Mouse (Mus musculus) heart, adult 2 months (tissue): ENCODE data around the gene Golga4. TPM values are rescaled to one million over a fixed set of nuclear protein-coding genes. Genes with fewer than 3 reads are reported as not detected.

Experiments
- DNase-seq, 2 experiments: peaks; one replicate each; pipeline ENCODE4 v3.0.0; 2021
- H3K27ac ChIP-seq: fragments of 200-600 bp; 2 replicates; pipeline ENCODE4 v1.8.1; 2022
- H3K27me3 ChIP-seq: fragments of 200-500 bp; 2 replicates; pipeline ENCODE4 v1.6.1; 2012; ENCODE audit warnings: mild to moderate bottlenecking, low read length, inconsistent platforms, mixed read lengths; ENCODE audit not compliant: control insufficient read depth, insufficient read depth
- H3K36me3 ChIP-seq: fragments of 200-500 bp; 2 replicates; pipeline ENCODE4 v1.6.1; 2012; ENCODE audit warnings: low read length, inconsistent platforms; ENCODE audit not compliant: control insufficient read depth, insufficient read depth
- H3K4me1 ChIP-seq: fragments of 200-500 bp; 2 replicates; pipeline ENCODE4 v1.6.1; 2011; ENCODE audit warnings: low read length; ENCODE audit not compliant: control insufficient read depth, insufficient read depth
- H3K4me3 ChIP-seq: fragments of 200-600 bp; 2 replicates; pipeline ENCODE4 v1.8.1; 2022
- H3K79me2 ChIP-seq: fragments of 200-500 bp; replicated peaks from 2 replicates; pipeline ENCODE4 v1.6.1; 2012; ENCODE audit warnings: mild to moderate bottlenecking, inconsistent platforms, low read length, moderate library complexity, mixed read lengths; ENCODE audit not compliant: control insufficient read depth, insufficient read depth
- H3K9ac ChIP-seq: fragments of 200-500 bp; 2 replicates; pipeline ENCODE4 v1.6.1; 2012; ENCODE audit warnings: low read depth, mild to moderate bottlenecking, control low read depth, inconsistent platforms, low read length, mixed read lengths
- CTCF ChIP-seq: fragments of 200-600 bp; IDR thresholded peaks from 2 replicates; pipeline ENCODE4 v1.8.1; 2022; ENCODE audit warnings: antibody characterized with exemption, mild to moderate bottlenecking, moderate library complexity
- EP300 ChIP-seq: fragments of 200-500 bp; IDR thresholded peaks from 2 replicates; pipeline ENCODE4 v1.6.1; 2011; ENCODE audit warnings: low read depth, low read length, control low read depth; ENCODE audit not compliant: insufficient read depth
- POLR2A ChIP-seq: fragments of 200-500 bp; IDR thresholded peaks from 2 replicates; pipeline ENCODE4 v1.6.1; 2011; ENCODE audit warnings: mild to moderate bottlenecking, low read depth, low read length, control low read depth; ENCODE audit not compliant: insufficient read depth
- WGBS: fragments of 180-500 bp; shearing (Covaris S2); methylation state at CpG from one replicate; pipeline ENCODE4 v1.1.7; 2018; 5-methylcytosine and 5-hydroxymethylcytosine counted together
- intact Hi-C: fragments of 180-260 bp; cut with DNase I; formaldehyde crosslinking; loops from one replicate; pipeline ENCODE4 v1.15.1; 2025
- polyA plus RNA-seq: library from polyadenylated mRNA; depleted of rRNA; stranded (reverse); fragments of >200 nt; gene quantifications from 2 replicates; pipeline ENCODE4 v1.2.3, GENCODE M21; 2012
- total RNA-seq, 2 experiments: library from RNA; stranded (reverse); gene quantifications; 2 replicates each; pipeline ENCODE4 v1.2.3; 2021

Gene Golga4
- total and polyA plus RNA-seq, 3 experiments, result 34.4 to 420 (median 350) TPM

DNA sequence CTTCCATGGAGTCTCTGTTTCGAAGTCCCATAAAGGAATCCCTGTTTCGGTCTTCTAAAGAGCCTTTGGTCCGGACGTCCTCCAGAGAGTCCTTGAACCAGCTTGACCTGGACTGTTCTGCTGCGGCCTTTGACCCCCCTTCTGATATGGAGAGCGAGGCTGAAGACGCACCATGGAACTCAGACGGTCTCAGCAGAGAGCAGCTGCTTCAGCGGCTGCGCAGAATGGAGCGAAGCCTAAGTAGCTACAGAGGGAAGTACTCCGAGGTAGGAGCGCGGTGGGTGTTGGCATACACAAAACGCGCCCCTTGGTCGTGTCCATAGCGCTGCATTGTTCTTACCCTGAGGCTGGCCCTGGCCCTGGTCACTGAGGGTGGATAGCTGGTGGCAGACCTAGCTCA, 21.0 kb downstream of the Golga4 start:
- Histone ChIP-seq H3K27ac (no peak overlapping the region), H3K79me2 (no peaks in the 10 kb centered on the region; the same call in 1 of the 2 replicates), H3K36me3 (peaks cover 8% of the 10 kb centered on the region), H3K9ac (no peak overlapping the region), H3K4me3 (no peak overlapping the region), H3K4me1 (no peaks in the 10 kb centered on the region), H3K27me3 (no peaks in the 10 kb centered on the region)
- DNase-seq, result no peak
- WGBS, result 89% methylated on average over 18 of the region's 18 CpGs
- intact Hi-C loops, result no loop called here
- TF ChIP-seq EP300 (no peak), CTCF (no peak)

DNA sequence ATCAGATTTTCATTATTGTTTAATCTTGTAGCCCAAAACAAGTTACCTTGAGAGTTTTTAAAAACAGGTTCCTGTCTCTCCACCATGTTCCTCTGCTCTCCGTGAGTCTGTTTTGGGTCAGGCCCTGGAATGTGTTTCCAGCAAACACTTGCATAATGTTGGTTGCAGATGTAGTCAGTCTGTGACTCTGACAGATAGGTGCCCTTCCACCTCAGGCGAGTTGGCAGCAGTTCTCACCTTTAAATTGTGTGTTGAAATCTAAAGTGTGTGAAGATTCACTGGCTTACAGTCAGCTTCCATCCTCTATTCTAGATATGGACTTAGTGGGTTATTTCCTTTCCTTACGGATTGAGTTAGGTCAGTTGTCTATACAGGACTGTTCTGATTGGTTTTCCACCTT, 23.7 kb downstream of the Golga4 start:
- intact Hi-C loops, result no loop called here
- H3K27ac ChIP-seq, result no peak overlapping the region
- H3K4me1 ChIP-seq, result no peaks in the 10 kb centered on the region
- no peak overlapping the region for H3K9ac ChIP-seq
- peaks cover 3% of the 10 kb centered on the region; the same call in 1 of the 2 replicates for H3K36me3 ChIP-seq
- no peak for TF ChIP-seq POLR2A
- no peak for TF ChIP-seq EP300
- TF ChIP-seq CTCF, result no peak
- no peak for DNase-seq
- no peaks in the 10 kb centered on the region; the same call in 1 of the 2 replicates for H3K79me2 ChIP-seq
- no peak overlapping the region for H3K4me3 ChIP-seq
- H3K27me3 ChIP-seq, result no peaks in the 10 kb centered on the region
- 78% methylated on average over 3 of the region's 3 CpGs for WGBS

DNA sequence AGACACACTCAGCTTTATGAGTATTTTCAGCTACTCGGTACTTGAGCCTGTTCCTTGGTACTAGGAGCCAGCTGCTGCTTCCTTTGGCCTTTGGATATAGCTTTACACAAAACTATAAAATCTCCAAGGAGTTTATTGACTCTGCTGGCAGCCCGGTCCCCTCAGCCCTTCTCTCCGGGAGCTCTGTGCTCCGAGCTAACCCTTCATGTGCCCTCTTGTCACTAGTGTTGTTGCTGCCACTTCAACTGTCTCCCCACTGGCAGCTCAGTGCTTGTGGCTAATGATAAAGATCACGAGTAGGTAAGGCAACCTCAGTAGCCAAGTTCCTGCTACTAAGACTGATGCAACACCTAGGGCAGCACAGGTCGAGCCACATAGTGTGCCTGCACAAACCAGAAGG, 24.6 kb downstream of the Golga4 start:
- H3K36me3 ChIP-seq, result peaks cover 3% of the 10 kb centered on the region; the same call in 1 of the 2 replicates
- no peak for DNase-seq
- intact Hi-C loops, result no loop called here
- H3K27me3 ChIP-seq, result no peaks in the 10 kb centered on the region
- H3K27ac ChIP-seq, result no peak overlapping the region
- H3K4me3 ChIP-seq, result no peak overlapping the region
- H3K9ac ChIP-seq, result no peak overlapping the region
- TF ChIP-seq CTCF, result no peak
- TF ChIP-seq POLR2A, result no peak
- TF ChIP-seq EP300, result no peak
- no peaks in the 10 kb centered on the region for H3K4me1 ChIP-seq
- H3K79me2 ChIP-seq, result no peaks in the 10 kb centered on the region; the same call in 1 of the 2 replicates
- 78% methylated on average over 6 of the region's 6 CpGs for WGBS

DNA sequence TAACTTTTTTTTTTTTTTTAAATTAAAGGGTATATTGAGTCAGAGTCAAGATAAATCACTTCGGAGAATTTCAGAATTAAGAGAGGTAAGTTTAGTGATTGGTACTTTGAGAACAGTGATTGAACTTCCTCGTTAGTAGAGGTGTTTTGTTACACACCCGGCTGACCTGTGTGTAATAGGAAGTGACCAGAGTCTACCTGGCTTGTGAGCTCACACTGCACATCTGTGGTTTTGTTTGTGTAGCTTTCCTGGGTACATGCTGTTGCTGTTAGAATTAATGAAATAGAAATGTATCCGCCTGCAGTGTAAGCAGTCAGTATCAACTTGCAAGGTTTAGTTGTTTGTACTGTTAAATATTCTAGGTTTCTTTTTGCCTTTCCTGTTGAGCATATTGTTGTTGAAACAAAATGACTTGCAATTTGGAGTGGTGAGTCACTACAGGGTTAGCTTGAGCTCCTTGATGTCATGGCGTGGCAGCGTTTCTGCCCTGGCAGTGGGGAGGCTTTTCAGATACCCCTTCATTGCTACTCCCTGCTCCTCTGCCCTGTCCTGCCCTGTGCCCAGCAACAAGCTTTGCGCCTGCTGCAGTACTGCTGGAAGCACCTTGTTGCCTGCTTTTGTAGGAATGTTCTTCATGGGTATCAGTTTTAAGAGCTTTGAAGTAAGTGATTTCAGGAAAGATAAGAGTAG, 26.6 kb downstream of the Golga4 start:
- H3K36me3 ChIP-seq, result peaks cover 3% of the 10 kb centered on the region; the same call in 1 of the 2 replicates
- H3K79me2 ChIP-seq, result no peaks in the 10 kb centered on the region

DNA sequence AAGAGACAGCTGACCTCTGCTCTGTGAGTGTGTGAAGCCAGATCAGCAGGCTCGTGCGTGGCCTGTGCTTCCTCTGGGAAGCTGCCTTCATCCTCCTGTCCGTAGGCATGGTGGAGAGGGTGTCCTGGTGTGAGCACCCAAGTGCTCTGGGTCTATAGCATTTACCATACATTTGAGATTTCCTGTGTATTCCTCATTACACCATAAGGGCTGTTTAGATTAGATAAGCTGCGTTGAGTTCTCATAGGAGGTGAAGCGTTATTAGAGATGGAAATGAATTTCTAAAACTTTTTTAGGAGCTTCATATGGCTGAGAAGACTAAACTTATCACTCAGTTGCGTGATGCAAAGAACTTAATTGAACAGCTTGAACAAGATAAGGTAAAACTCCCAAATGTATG, 30.9 kb downstream of the Golga4 start:
- Histone ChIP-seq H3K4me1 (no peaks in the 10 kb centered on the region), H3K4me3 (no peak overlapping the region), H3K27ac (no peak overlapping the region), H3K79me2 (no peaks in the 10 kb centered on the region), H3K9ac (no peak overlapping the region), H3K36me3 (no peaks in the 10 kb centered on the region), H3K27me3 (no peaks in the 10 kb centered on the region)
- TF ChIP-seq CTCF, result no peak
- TF ChIP-seq EP300, result no peak
- TF ChIP-seq POLR2A, result no peak
- DNase-seq, result no peak
- WGBS, result 73% methylated on average over 6 of the region's 6 CpGs
- intact Hi-C loops, result no loop called here

More for the DNA sequence above, 26.6 kb downstream of the Golga4 start:
- H3K4me3 ChIP-seq, result no peak overlapping the region
- H3K4me1 ChIP-seq, result no peaks in the 10 kb centered on the region
- TF ChIP-seq CTCF (no peak), POLR2A (no peak), EP300 (no peak)
- H3K27me3 ChIP-seq, result no peaks in the 10 kb centered on the region
- no peak for DNase-seq
- 90% methylated on average over 7 of the region's 7 CpGs for WGBS
- no peak overlapping the region for H3K27ac ChIP-seq
- no peak overlapping the region for H3K9ac ChIP-seq
- intact Hi-C loops, result no loop called here

GRCm38 (mm10) chr9:118537463-118538339, 31.6 kb downstream of the Golga4 start:
- H3K79me2 ChIP-seq, result no peaks in the 10 kb centered on the region; the same call in 1 of the 2 replicates
- no peaks in the 10 kb centered on the region for H3K36me3 ChIP-seq
- no peaks in the 10 kb centered on the region for H3K27me3 ChIP-seq
- intact Hi-C loops, result no loop called here
- no peak overlapping the region for H3K4me3 ChIP-seq
- 85% methylated on average over 9 of the region's 9 CpGs for WGBS
- H3K4me1 ChIP-seq, result no peaks in the 10 kb centered on the region
- DNase-seq, result no peak
- H3K27ac ChIP-seq, result no peak overlapping the region
- TF ChIP-seq EP300 (no peak), CTCF (no peak), POLR2A (no peak)
- no peak overlapping the region for H3K9ac ChIP-seq
